Mouse (Mus musculus) stomach, postnatal 0 days (tissue): ENCODE measurements around the gene Ptpn7.

Source experiments
- CTCF ChIP-seq: IDR thresholded peaks from 2 replicates; pipeline ENCODE4 v1.5.1; 2016; ENCODE audit warnings: antibody characterized with exemption, low read depth, mild to moderate bottlenecking, moderate library complexity
- EP300 ChIP-seq: optimal IDR thresholded peaks from 2 replicates; pipeline ENCODE3; 2016; ENCODE audit warnings: antibody characterized with exemption

DNA sequence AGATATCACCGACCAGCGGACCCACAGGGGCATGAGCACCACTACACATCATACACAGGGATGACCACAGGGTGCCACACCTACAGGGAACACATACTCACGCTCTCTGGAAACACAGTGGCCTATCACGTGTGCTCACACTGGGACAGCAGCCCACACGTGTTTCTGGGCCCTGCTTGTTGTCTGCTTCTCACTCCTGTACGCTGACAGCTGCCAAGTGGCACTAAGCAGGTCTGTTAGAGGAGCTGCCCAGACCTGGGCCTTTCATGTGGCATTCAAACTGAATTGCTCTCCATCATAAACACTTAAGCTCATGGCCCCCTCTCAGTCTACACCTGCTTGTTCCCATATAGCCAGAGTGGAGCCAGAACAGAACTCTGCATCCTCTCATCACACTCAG lies 23.8 kb downstream of the Ptpn7 start:
- TF ChIP-seq EP300, result no peak
- no peak for TF ChIP-seq CTCF
